Mouse (Mus musculus) small intestine, adult 2 months (tissue): ENCODE results near the gene Ggt6.

ENCODE experiments used
- CTCF ChIP-seq: fragments of 200-500 bp; IDR thresholded peaks from 2 replicates; pipeline ENCODE4 v1.5.1; 2012; ENCODE audit warnings: low read depth, mild to moderate bottlenecking, control low read depth, inconsistent platforms, low read length, moderate library complexity, mixed read lengths; ENCODE audit not compliant: insufficient replicate concordance, insufficient read length; ENCODE audit errors: extremely low read depth
- POLR2A ChIP-seq: fragments of 200-500 bp; IDR thresholded peaks from 2 replicates; pipeline ENCODE4 v1.6.1; 2012; ENCODE audit warnings: low read depth, mild to moderate bottlenecking, control low read depth, inconsistent platforms, low read length, moderate library complexity

DNA sequence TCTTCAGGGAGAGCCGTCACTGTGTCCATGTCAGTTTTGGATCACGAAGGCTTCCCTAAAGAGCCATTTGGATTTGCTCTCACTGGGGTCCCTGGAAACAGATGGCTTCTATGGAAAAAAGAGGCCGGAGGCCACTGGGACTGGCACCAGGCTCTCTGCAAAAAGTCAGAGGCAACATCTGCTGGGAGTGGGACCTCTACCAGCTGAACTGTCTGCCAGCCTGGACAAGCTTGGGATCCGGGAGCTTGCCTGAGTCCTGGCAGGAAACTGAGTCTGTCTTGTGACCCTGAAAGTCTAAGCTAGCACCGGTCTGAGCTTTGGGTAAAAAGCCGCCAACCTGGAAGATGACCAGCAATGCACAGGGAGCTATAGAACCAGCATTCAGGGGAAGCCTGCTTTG, 36.1 kb downstream of the Ggt6 start:
- TF ChIP-seq CTCF: no peak
- no peak for TF ChIP-seq POLR2A
